Mouse (Mus musculus): ENCODE results near the gene Naif1. TPM values are rescaled to one million over a fixed set of nuclear protein-coding genes. Genes with fewer than 3 reads are reported as not detected.
A peak's percentile ranks its signal among the peaks of the same experiment; 100 is the strongest.
"Not testable (repeated sequence)": the region's sequence is repeated elsewhere in the genome, so short reads cannot be mapped to it uniquely, and the experiment has no call there.

Gene Naif1
- total RNA-seq, 2 experiments from 2014 or later: 3.6 to 3.7 TPM

DNA sequence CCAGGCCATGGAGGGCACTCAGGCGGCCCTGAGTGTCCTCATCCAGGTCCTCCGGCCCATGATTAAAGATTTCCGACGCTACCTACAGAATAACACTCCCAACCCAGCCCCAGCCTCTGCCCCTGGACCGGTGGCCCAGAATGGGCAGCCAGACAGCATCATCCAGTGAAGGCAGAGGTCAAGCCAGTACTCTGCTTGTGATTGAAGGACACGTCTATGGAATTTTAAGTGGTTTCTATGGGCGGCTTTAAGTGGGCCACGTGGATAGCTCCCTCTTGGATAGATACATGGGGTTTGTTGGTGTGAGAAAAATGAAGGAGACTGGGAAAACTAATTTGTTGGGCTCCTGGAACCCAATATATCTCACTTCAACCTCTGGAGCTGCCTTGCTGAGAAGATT lies 4.8 kb downstream of the Naif1 start:
- DNase-seq: no peak

DNA sequence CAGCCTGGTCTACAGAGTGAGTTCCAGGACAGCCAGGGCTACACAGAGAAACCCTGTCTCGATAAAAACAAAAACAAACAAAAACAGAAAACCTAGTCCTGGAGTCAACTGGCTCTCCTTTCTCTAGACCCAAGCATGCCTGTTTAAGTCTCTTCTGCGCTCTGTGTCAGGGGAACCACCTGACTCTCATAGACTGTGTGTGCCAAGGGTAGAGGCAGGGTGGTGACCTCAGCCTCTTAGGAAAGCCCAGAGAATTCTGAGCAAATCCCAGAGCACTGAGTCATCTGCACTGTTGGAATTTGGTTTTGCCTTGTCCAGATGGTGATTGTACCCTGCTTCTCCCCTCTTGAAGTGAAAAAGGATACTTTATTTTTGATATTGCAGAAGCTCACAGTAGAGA lies 8.0 kb downstream of the Naif1 start:
- DNase-seq: peak; percentile 64

DNA sequence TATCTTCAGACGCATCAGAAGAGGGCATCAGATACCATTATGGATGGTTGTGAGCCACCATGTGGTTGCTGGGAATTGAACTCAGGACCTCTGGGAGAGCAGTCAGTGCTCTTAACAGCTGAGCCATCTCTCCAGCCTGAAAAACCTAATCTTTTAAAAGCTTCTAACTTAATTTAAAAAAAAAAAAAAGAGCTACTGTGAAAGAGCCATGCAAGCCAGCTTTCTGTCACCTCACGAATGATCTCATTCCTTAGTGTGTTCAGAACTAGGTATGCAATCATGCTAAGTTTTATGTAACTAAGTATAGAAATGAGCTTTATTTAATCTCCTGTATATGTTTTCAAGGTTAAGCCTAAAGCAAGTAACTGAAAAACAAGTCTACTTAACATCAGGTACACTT lies 9.4 kb downstream of the Naif1 start:
- DNase-seq: no peak

DNA sequence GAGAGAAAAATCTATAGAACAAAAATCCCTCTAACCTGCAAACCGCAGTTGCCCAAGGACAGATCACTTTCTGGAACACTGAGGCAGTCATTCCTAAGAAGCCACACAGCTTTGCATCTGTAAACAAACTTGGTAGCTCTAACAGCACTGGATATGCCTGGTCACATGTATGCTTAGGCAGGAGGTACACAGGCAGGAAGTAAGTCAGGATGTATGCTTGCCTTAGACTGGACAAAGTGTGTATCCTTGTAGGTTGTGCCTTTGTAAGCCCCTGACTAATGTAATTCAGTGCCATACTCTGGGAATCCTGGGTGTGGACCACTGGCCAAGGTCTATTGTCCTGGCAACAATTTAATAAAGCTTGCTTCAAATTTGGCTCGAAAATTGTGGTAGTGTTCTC lies 13.5 kb downstream of the Naif1 start:
- no peak for DNase-seq

DNA sequence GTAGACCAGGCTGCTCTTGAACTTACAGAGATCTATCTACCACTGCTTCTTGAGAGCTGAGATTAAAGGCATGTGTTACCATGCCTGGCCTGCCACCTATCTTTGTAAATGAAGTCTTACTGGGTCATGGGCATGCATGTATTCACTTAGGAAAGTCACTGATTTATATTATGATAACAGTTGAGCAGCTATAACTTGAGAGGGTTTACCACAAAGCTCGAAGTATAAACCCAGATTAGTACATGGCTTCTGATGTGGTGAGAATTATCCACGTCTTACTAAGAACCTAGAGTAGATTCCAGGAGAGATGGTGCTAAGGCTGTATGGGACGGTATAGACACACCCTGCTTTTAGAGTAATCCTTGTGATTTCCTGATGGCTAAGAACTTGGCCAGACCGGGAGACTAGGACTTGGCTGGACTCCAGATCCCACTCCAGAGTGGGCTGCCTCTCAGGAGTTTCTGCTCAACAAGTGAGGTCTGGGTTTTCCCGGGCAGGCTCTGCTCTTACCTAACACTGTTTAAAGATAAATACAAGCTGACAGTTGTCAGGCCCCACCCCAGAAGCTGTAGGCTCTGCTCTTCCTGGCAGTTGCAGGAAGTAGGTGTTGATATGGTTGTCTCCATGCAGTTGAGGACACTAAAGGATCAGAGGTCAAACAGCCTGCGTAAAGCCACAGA lies 14.1 kb downstream of the Naif1 start:
- no peak for DNase-seq

DNA sequence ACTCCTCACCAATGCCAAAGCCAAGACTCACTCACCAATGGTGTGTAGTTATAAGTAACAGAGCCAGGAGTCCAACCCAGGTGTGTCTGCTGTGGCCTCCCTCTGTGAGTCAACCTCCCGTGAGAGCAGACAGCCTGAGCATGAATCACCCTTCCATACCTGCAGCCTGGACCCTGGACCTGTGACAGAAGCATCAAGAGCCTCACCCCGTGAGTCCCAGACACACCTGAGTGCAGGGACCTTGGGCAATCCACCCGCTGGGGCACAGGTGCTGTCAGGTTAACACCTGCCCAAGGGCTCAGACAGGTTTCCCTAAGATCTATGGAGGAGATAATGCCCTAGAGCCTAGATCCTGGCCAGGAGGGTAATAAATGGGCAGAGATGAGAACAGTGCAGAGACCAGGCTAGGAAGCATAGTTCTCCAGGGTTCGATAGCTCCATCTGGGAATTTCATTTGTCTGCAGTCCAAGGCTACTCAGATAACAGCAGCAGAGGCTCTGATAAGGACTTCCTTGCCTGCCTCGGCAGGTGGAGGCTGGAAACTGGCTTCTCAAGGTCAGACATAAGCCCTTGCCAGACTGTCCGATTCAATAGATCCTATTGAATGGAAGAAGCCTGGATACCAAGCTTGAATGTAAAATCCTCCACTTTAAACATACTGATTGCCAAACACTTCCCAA lies 20.9 kb downstream of the Naif1 start:
- DNase-seq: no peak

DNA sequence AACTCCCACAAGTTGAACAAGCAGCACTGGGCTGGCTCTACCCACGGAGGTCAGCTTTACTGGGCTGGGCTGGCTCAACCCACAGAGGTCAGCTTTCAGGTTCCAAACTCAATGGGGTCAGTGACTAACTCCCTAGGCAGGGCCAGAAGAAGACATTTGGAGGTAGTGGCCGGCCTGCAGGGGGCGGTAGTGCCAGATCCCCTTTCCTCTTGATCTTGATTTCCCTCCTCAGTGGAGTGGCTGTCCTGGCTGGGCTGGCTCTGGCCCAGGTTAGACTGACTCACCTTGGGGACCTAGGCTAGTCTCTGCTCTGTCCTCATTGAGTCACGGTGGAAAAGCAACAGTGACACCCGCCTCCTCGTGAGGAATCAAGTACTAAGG lies 21.4 kb downstream of the Naif1 start:
- peak; percentile 68 for DNase-seq

DNA sequence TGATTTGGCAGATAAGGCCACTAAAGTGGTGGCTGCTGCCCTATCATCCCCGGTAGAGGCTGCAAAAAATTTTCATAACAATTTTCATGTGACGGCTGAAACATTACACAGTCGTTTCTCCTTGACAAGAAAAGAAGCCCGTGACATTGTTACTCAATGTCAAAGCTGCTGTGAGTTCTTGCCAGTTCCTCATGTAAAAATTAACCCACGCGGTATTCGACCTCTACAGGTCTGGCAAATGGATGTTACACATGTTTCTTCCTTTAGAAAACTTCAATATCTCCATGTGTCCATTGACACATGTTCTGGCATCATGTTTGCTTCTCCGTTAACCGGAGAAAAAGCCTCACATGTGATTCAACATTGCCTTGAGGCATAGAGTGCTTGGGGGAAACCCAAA lies 25.1 kb downstream of the Naif1 start:
- not testable (repeated sequence) for DNase-seq

DNA sequence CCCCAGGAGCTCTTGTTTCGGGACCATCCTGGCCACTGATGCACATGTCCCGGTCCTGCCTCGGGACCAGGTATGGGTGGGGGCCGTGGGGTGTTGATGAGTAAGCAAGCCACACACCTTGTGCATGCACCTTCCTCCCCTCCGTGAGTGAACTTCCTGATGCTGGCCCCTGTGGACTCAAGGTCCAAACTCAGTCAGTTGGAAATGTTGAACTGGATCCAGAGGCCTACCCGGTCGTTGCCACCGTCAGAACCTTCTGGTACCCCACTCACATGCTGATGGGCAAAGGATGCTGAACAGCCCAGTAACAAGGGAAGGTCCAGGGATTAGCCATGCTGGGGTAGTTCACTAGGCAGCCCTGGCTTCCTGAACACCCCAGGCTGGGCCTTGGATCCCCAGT lies 32.1 kb downstream of the Naif1 start:
- DNase-seq: no peak

DNA sequence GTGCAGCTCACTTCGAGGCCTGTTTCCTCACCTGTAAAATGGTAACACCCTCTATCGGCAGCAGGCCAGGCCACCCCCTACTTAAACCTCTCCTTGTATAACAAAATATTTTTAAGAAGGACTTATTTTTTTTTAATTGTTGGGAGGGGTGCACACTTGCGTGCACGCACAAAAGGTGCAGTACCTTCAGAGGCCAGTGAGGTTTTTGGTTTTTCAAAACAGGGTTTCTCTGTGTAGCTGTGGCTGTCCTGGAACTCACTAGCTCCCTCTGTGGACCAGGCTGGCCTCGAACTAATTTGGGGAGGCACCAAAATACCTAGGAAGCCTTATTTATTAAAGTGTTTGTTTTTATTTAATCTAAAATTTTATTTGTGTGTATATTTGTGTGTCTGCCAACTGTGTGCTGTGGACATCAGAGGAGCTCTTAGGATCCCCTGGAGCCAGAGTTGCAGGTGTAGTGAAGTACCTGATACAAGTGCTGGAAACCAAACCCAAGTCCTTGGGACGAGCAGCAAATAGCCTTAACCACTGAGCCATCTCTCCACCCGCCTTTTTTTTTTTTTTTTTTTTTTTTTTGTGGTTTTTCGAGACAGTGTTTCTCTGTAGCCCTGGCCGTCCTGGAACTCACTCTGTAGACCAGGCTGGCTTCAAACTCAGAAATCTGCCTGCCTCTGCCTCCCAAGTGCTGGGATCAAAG lies 33.1 kb downstream of the Naif1 start:
- DNase-seq: no peak

DNA sequence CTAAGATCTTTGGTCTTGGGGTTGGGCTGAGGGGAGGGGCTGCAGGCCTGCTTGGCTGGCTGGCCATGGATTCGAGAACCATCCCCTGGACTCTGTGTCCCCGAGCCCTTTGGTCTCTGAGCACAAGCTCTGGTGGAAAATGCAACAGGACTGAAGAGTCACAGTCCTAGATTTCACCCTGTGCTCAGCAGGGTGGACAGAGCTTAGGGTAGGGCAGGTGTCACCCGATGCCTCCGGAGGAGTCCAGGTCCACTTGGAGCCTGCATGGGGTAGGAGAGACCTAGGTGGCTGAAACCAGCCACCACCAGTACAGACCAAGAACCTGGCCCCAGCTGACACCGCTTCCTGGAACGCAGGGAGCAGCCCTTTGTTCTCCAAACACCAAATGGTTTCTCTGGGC lies 34.7 kb downstream of the Naif1 start:
- no peak for DNase-seq

DNA sequence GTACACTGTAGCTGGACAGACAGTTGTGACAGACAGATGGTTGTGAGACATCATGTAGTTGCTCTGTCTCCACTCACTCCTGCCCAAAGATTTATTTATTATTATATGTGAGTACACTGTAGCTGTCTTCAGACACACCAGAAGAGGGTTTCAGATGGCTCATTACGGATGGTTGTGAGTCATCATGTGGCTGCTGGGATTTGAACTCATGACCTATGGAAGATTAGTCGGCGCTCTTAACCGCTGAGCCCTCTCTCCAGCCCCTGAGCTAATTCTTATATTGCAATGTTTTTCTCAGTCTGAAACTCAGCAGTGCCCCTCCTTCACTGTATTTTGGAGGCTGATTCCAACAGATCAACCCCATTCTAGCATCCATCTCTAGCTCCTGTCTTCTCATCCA lies 35.5 kb downstream of the Naif1 start:
- DNase-seq: no peak

DNA sequence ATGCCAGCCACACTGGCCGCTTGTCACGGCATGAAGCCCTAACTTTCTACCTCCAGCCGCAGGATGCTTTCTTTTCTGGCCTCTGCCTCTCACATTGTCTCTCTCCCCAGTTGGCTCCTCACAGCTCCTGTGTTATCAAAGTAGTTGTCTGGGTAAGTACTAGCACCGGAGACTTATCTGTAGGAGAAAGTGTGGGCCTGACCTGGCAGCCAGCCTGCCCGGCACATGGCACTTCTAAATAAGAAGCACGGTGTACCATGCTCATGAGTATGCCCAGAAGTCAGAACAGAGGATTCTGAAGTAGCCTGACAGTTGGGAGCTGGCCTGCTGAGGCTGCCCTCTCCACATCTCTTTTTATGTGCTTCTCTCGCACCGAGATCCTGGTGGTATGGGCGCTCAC lies 35.9 kb downstream of the Naif1 start:
- no peak for DNase-seq

DNA sequence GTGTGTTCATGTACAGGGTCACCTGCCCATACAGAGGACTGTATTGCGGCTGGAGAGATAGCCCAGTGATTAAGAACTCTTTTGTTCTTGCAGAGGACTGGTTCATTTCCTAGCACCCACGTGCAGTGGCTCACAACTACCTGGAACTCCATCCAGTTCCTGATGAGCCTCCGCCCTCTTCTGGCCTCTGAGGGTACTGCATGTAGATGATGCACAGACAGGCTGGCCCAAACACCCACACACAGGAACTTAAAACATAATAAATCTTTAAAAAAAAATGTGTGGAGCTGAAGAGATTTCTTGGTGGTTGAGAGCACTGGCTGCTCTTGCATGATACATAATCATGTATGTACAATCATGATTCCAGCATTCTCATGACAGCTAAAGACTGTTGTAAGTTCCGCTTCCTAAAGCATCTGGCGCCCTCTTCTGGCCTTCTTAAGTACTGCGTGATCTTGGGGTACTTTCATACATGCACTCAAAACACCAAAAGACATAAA lies 36.9 kb downstream of the Naif1 start:
- DNase-seq: peak; percentile 95

DNA sequence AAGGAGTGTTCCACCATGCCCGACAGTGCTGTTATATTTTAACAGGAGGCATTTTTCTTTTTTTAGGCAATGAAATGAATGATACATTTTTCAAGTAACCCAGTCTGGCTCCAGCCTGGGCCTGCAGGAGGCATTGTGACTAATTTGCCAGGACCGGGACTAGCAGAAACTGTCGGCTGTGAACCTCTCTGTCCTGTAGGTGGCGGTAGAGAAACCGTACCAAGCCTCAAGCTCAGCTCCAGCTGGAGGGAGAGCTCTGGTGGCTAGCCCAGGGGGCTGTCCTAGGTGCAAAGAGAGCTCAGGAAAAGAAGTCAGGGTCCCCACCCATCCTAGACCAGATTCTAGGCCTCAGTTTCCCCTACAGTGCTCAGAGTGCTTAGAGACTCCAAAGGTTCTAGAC lies 38.4 kb downstream of the Naif1 start:
- peak; percentile 85 for DNase-seq

DNA sequence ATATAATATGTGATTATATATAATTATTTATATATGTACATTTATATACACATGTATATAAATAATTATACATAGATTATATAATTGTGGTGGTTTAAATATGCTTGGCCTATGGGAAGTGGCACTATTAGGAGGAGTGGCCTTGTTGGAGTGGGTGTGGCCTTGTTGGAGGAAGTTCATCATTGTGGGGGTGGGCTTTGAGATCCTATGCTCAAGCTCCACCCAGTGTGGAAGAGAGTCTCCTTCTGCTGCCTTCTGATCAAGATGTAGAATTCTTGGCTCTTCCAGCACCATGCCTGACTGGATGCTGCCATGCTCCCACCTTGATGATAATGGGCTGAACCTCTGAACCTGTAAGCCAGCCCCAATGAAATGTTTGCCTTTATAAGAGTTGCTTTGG lies 40.5 kb downstream of the Naif1 start:
- not testable (repeated sequence) for DNase-seq

DNA sequence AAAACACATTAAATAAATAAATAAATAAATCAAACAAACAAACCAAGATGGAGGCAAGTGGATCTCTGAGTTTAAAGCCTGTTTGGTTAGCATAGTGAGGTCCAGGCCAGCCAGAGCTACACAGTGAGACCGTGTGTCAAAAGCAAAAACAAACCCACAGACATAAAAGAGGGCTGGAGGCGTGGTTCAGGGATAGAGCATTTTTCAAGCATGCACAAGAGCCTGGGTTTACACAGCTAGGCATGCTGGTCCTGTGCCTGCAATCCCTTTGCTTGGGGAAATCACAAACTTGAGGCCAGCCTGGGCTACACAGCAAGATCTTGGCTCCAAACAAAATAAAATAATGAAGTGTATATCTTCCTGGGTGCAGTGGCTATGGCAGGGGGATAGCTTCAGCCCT lies 42.4 kb downstream of the Naif1 start:
- DNase-seq: no peak

DNA sequence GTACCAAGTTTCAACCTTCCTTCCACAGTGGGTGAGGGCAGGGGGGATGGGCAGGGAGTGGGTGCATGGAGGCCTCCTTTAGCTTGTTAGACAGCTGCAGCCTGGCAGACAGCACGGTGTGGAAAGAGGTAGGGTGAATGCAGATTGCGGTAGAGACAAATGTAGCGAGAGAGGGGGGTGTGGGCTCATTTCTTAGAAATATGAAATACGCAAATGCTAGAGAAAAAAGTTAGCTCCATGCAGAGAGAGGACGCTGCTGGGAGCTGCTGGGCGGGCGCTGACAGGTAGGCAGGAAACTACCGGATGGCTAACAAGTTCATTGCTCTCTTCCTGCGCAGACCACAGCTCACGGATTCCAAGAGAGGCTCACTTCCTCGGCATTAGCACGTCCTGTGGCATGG lies 43.0 kb downstream of the Naif1 start:
- DNase-seq: no peak

DNA sequence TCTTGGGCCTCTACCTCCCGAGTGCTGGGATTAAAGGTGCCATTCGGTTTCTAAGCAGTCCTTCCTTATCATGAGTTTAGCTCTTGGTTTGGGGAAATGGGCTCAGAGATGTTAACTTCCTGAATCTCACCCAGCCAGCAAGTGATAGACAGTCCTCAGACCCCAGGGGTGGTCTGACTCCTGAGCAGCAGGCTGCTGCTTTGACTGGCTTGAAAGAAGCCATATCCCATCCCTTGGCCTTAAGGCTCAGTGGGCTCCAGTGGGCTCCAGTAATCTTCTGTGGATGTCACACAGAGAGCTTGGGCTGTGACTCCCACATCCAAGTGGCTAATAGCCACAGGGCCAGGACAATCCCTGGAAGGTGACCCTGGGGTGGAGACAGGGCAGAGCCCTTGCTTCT lies 44.3 kb downstream of the Naif1 start:
- DNase-seq: no peak

DNA sequence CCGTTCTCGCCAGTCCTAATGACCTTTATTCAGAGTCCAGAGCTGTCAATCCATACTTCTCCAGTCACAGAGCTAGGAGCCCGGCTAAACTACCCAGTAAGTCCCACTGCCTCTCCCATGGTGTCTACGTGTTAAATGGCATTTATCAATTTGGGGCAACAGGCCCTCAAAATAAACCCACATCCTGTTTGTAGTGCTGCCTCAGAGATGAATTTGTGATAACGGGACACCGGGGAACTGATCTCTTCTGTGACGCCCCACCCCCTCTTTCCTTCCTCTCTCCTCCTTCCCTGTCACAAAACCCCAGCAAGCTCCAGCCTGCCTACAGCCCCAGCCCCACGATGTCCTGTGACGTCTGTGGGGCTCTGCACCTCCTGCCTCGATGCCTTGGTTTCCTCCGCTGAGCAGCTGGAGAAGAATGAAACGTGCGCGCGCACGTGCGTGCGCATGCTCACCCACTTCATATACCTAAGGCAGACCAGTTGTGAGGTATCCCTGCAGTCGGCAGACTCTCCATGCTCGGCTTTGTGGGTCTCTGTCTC lies 45.0 kb downstream of the Naif1 start:
- no peak for DNase-seq

DNA sequence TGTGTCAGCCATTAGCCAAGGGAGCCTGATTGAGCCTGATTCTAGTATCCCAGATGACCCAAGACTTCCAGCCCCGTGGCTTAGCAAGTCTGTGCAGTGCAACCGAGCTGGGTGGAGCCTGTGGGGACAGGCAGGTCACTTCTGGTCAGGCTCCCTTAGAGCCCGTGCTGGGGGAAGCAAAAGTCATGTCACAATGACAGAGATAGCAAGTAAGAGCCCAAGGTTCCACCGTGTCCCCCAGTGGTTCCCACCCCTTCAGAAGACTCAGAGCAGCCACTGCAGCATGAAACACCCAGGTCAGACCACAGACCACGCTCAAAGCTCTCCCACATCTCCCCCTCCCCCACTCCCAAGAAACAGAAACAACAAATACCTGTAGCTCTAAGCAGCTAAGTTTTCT lies 45.9 kb downstream of the Naif1 start:
- DNase-seq: no peak

DNA sequence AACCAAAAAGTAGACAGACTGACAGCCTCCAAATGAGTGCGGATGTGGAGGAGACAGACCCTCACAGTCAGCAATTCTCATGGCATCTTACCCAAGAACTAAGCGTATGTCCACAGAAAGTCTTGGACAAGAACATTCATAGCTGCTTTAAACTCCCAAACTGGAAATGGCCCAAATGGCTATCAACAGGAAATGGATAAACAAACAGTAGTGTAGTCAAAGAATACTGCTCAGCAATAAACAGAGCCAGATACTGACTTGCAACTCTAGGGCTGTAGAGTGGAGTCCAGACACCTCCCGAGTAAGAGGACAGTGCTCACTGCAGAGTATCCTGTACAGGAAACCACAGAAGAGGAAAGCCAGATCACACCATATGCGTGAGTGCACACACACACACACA lies 49.1 kb downstream of the Naif1 start:
- DNase-seq: no peak

DNA sequence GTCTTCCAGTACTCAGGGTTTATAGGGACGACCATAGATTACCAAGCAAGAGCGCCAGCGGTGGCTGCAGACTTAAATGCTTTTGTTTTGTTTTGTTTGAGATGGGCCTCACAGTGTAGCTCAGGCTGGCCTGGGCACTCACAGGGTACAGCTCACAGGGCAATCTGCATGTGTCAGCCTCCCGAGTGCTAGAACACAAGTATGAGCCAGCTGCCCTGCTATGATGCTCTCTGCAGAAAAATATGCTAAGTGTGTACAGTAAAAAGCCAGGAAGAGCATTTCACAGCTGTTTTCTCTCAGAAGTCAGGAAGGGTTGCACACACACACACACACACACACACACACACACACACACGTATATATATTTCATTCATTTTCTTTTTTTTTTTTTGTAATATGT lies 50.2 kb downstream of the Naif1 start:
- no peak for DNase-seq

Measured in adrenal gland, postnatal 10 days (tissue).